Mouse (Mus musculus) C2C12 (cell line): ENCODE data around the gene Slc25a35.

Experiments
- CEBPB ChIP-seq: IDR thresholded peaks from one replicate; pipeline ENCODE4 v1.6.1; 2011; ENCODE audit warnings: low read depth, mild to moderate bottlenecking, control low read depth, moderate library complexity
- CTCF ChIP-seq: IDR thresholded peaks from one replicate; pipeline ENCODE4 v1.5.1; 2011; ENCODE audit not compliant: control insufficient read depth, insufficient read depth, insufficient read length
- FOSL1 ChIP-seq: IDR thresholded peaks from one replicate; pipeline ENCODE4 v1.8.0; 2011; ENCODE audit warnings: mild to moderate bottlenecking, low read length; ENCODE audit not compliant: poor library complexity, insufficient read depth, severe bottlenecking
- MAX ChIP-seq: IDR thresholded peaks from one replicate; pipeline ENCODE4 v1.6.1; 2011; ENCODE audit warnings: mild to moderate bottlenecking, control low read depth
- MYOG ChIP-seq: IDR thresholded peaks from one replicate; pipeline ENCODE4 v1.6.1; 2011; ENCODE audit not compliant: control insufficient read depth, insufficient read length; ENCODE audit errors: extremely low read depth
- USF1 ChIP-seq: IDR thresholded peaks from one replicate; pipeline ENCODE4 v1.6.1; 2011; ENCODE audit warnings: low read depth, mild to moderate bottlenecking, control low read depth, moderate library complexity

DNA sequence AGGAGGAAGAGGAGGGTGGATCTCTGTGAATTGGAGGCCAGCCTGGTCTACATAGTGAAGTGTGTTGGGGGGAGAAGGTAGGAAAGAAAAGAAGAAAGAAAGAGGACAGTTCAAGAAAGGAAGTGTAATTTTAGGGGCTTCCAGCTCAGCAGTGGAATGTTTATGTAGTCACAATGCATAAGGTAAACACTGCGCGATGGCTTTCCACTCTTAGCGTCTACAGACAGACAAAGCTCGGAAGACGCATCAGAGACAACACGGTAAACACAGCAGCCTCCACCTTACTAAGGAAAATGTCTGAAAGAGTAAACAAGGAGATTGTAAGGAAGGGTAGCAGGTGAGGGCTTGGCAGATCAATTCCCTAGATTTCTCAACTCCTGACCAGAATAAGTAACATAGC is 38.0 kb upstream of the Slc25a35 start:
- TF ChIP-seq USF1, result no peak
- TF ChIP-seq CEBPB, result no peak
- no peak for TF ChIP-seq CTCF
- TF ChIP-seq MAX, result no peak
- no peak for TF ChIP-seq MYOG
- no peak for TF ChIP-seq FOSL1
